Mouse (Mus musculus) E14TG2a.4 (cell line): ENCODE data around the gene Tpst1.

ENCODE experiments used
- H3K27me3 ChIP-seq: 2 replicates; pipeline ENCODE4 v1.6.1; 2014; ENCODE audit warnings: low read length, control low read depth; ENCODE audit not compliant: insufficient read depth
- H3K36me3 ChIP-seq: 2 replicates; pipeline ENCODE4 v1.6.1; 2014; ENCODE audit warnings: low read length, control low read depth; ENCODE audit not compliant: insufficient read depth
- H3K4me1 ChIP-seq: replicated peaks from 2 replicates; pipeline ENCODE4 v1.6.1; 2014; ENCODE audit warnings: low read depth, low read length, control low read depth
- H3K4me3 ChIP-seq: replicated peaks from 2 replicates; pipeline ENCODE4 v1.5.1; 2014; ENCODE audit warnings: mild to moderate bottlenecking, low read length
- H3K9me3 ChIP-seq: 2 replicates; pipeline ENCODE4 v1.6.1; 2014; ENCODE audit warnings: low read length, control low read depth
- CTCF ChIP-seq: conservative IDR thresholded peaks from 2 replicates; pipeline ENCODE4 v1.5.1; 2014; ENCODE audit warnings: low read length
- NANOG ChIP-seq: IDR thresholded peaks from 2 replicates; pipeline ENCODE4 v1.6.1; 2014; ENCODE audit warnings: borderline replicate concordance, low read length, mixed read lengths
- POU5F1 ChIP-seq: IDR thresholded peaks from 2 replicates; pipeline ENCODE4 v1.6.1; 2014; ENCODE audit warnings: low read length, borderline replicate concordance

Gene Tpst1

GRCm38 (mm10) chr5:130182541-130182821, 109.4 kb downstream of the Tpst1 start:
- TF ChIP-seq CTCF, result no peak
- H3K27me3 ChIP-seq, result no peaks in the 10 kb centered on the region
- H3K36me3 ChIP-seq, result peaks cover 1% of the 10 kb centered on the region; the same call in 1 of the 2 replicates
- peaks cover 70% of the 10 kb centered on the region for H3K4me1 ChIP-seq
- no peaks in the 10 kb centered on the region for H3K9me3 ChIP-seq
- H3K4me3 ChIP-seq, result no peak overlapping the region

GRCm38 (mm10) chr5:130184193-130184856, 111.2 kb downstream of the Tpst1 start:
- H3K4me1 ChIP-seq, result peaks cover 57% of the 10 kb centered on the region
- H3K36me3 ChIP-seq, result peaks cover 13% of the 10 kb centered on the region
- no peaks in the 10 kb centered on the region for H3K27me3 ChIP-seq
- no peaks in the 10 kb centered on the region for H3K9me3 ChIP-seq
- no peak overlapping the region for H3K4me3 ChIP-seq
- TF ChIP-seq POU5F1, result no peak
- TF ChIP-seq NANOG, result no peak
- no peak for TF ChIP-seq CTCF

GRCm38 (mm10) chr5:130185312-130185711, 112.2 kb downstream of the Tpst1 start:
- peaks cover 48% of the 10 kb centered on the region for H3K4me1 ChIP-seq
- TF ChIP-seq CTCF (no peak), POU5F1 (no peak), NANOG (no peak)
- H3K27me3 ChIP-seq, result no peaks in the 10 kb centered on the region
- H3K36me3 ChIP-seq, result peaks cover 23% of the 10 kb centered on the region
- H3K4me3 ChIP-seq, result no peak overlapping the region
- no peaks in the 10 kb centered on the region for H3K9me3 ChIP-seq
